Mouse (Mus musculus) embryo, embryonic 9.5 days (tissue): Measurements from ENCODE around the gene Odf3.
A peak's percentile ranks its signal among the peaks of the same experiment; 100 is the strongest.
"Not testable (repeated sequence)": the region's sequence is repeated elsewhere in the genome, so short reads cannot be mapped to it uniquely, and the experiment has no call there.

Source experiments
- DNase-seq: peaks from one replicate; pipeline ENCODE4 v3.0.0-alpha.2; 2017; ENCODE audit errors: extremely low spot score

Gene Odf3

GRCm38 (mm10) chr7:140881696-140882468 is 34.3 kb downstream of the Odf3 start, which contains the start of the genes Psmd13 and Sirt3:
Gene Psmd13 (plus strand): TSS chr7:140881968.
Gene Sirt3 (minus strand): TSS chr7:140882309.
- peak; percentile 91 for DNase-seq

- DNase-seq: no peak
These were observed 34.8 kb downstream of the Odf3 start for GRCm38 (mm10) chr7:140882469-140882803.

GRCm38 (mm10) chr7:140890636-140891035 is 43.0 kb downstream of the Odf3 start:
- not testable (repeated sequence) for DNase-seq

GRCm38 (mm10) chr7:140894031-140894430 is 46.4 kb downstream of the Odf3 start:
- no peak for DNase-seq

- DNase-seq: no peak
These were observed 47.0 kb downstream of the Odf3 start for GRCm38 (mm10) chr7:140894611-140895010.

GRCm38 (mm10) chr7:140897863-140898262 is 50.3 kb downstream of the Odf3 start:
- DNase-seq: no peak

GRCm38 (mm10) chr7:140899121-140899520 is 51.5 kb downstream of the Odf3 start:
- no peak for DNase-seq

GRCm38 (mm10) chr7:140900220-140900619 is 52.6 kb downstream of the Odf3 start, which contains the start of gene Cox8b:
Gene Cox8b (minus strand): TSS chr7:140900446.
- DNase-seq: no peak
